Mouse (Mus musculus): ENCODE results near the gene Adam23. TPM values are rescaled to one million over a fixed set of nuclear protein-coding genes. Genes with fewer than 3 reads are reported as not detected.

Adam23 gene
- polyA plus RNA-seq, 1 experiment from 2014 or later = 1.3 TPM

DNA sequence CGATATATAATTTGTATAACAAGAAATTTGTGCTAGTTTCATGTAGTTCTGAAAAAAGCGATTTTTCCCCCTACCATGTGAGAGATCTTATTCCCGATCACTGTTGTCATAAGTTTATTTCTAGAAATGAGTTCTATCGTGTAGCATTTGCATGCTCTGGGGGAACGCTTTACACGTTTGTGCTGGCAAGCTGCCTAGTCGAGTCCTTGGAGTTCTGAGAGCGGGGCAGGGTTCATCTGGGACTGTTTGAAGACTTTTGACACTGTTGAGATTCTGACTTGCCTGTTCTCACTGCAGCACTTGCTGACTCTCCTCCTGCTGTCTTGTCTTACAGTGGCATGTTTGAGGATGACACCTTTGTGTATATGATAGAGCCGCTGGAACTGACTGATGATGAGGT, 84.2 kb downstream of the Adam23 start:
- H3K27ac ChIP-seq (ENCODE audit: low read depth, low read length) = no peak overlapping the region
- no peak for ATAC-seq
- no peak overlapping the region for H3K4me2 ChIP-seq (replicated peaks; ENCODE audit: low read depth)
- TF ChIP-seq CTCF (IDR thresholded peaks at IDR 0.05; ENCODE audit: low read depth) = no peak
- no peaks in the 10 kb centered on the region for H3K9me3 ChIP-seq (ENCODE audit: control insufficient read depth)
- H3K36me3 ChIP-seq (ENCODE audit: control insufficient read depth, insufficient read depth) = no peaks in the 10 kb centered on the region
- WGBS = 70% methylated on average over 9 of the region's 9 CpGs
- no peak overlapping the region for H3K4me3 ChIP-seq (ENCODE audit: low read depth, low read length)
- H3K9ac ChIP-seq (ENCODE audit: low read depth, low read length) = no peak overlapping the region
- H3K4me1 ChIP-seq (replicated peaks; ENCODE audit: control insufficient read depth, insufficient read depth, low read length) = no peaks in the 10 kb centered on the region
- no peaks in the 10 kb centered on the region for H3K27me3 ChIP-seq (replicated peaks; ENCODE audit: control insufficient read depth, insufficient read depth, low read length)

DNA sequence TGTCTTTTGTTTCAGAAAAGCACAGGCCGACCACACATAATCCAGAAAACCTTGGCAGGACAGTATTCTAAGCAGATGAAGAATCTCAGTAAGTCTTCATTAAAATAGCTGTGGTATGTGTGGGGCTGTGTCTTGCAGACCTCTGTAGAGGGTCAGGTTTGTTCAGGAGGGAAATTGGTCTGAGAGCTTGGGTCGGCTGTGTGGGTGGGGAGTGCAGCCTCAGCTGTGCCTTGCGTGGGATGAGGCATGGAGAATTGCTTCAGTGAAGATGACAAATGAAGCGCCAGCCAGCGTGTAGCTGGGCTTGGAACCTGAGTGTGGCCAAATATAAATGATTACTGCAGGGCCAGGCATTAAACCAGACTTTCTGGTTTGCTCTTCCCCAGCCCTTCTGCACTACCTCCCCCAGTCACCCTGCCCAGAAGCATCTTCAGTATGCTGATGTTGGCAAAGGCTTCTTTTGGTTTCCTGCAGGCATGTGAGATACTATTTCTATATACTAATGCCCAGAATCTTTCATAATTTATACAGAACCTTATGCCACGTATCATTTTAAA, 88.7 kb downstream of the Adam23 start:
- H3K9me3 ChIP-seq (ENCODE audit: control insufficient read depth) = no peaks in the 10 kb centered on the region
- TF ChIP-seq CTCF (IDR thresholded peaks at IDR 0.05; ENCODE audit: low read depth) = no peak
- WGBS = 69% methylated on average over 6 of the region's 6 CpGs
- H3K36me3 ChIP-seq (ENCODE audit: control insufficient read depth, insufficient read depth) = no peaks in the 10 kb centered on the region
- no peaks in the 10 kb centered on the region for H3K4me1 ChIP-seq (replicated peaks; ENCODE audit: control insufficient read depth, insufficient read depth, low read length)
- H3K4me3 ChIP-seq (ENCODE audit: low read depth, low read length) = no peak overlapping the region
- H3K27ac ChIP-seq (ENCODE audit: low read depth, low read length) = no peak overlapping the region
- no peaks in the 10 kb centered on the region for H3K27me3 ChIP-seq (replicated peaks; ENCODE audit: control insufficient read depth, insufficient read depth, low read length)
- H3K4me2 ChIP-seq (replicated peaks; ENCODE audit: low read depth) = no peak overlapping the region
- no peak overlapping the region for H3K9ac ChIP-seq (ENCODE audit: low read depth, low read length)
- no peak for ATAC-seq

DNA sequence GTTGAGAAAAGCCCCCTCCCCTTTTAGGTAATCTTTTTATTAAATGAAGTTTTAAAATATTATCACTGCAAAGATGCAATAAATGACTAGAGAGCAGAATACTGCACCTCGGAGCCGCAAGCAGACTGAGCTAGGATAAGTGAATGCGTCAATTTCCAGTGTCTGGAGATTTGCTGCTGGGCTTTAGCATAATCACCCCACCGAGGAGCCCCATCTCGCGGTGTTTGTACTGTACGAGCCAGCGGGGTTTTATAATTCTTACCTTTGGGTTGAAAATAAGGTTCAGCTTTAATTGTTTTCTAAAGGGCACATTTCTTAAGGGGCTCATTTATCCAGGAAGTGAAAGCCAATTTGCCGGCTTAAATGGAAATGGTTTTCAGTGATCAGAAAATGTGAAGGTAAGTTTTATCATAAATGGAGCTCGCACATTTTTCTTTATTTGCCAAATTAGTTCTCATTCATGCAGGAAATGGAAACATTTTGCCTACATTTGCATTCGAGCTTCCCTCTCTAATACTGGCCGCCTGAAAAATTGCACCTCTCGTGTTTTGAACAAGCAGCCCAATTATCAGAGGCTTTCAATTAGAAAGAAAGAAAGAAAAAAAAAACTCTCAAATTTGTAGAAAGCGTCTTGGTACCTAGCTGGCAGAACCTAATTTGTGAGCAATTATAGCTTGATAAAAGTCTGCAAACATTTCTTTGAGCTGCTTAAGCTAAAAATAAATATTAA, 94.4 kb downstream of the Adam23 start:
- no peaks in the 10 kb centered on the region for H3K27me3 ChIP-seq (replicated peaks; ENCODE audit: control insufficient read depth, insufficient read depth, low read length)

DNA sequence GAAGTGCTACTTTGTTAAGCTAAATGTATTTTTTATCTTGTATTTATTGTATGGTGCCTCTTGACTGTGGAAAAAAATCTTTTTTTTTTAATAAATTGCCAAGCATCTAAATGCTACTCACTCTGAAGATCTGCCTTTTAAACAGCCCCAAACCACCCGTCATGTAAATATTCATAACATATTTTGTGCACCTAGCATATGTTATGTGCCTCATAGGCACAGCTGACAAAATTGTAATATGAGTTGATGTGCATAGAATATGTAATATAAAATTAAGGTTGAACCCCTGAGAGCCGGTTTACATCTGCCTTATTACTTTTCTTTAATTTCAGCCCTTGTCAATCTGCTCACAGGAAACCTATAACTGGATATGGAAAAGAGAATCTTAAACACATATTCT, 98.4 kb downstream of the Adam23 start:
- H3K9ac ChIP-seq (ENCODE audit: low read depth, low read length) = no peak overlapping the region
- ATAC-seq = no peak
- 79% methylated on average over 2 of the region's 2 CpGs for WGBS
- H3K4me2 ChIP-seq (replicated peaks; ENCODE audit: low read depth) = no peak overlapping the region
- no peak overlapping the region for H3K4me3 ChIP-seq (ENCODE audit: low read depth, low read length)
- no peaks in the 10 kb centered on the region for H3K36me3 ChIP-seq (ENCODE audit: control insufficient read depth, insufficient read depth)
- no peaks in the 10 kb centered on the region for H3K4me1 ChIP-seq (replicated peaks; ENCODE audit: control insufficient read depth, insufficient read depth, low read length)
- no peak for TF ChIP-seq CTCF (IDR thresholded peaks at IDR 0.05; ENCODE audit: low read depth)
- no peaks in the 10 kb centered on the region for H3K27me3 ChIP-seq (replicated peaks; ENCODE audit: control insufficient read depth, insufficient read depth, low read length)
- no peak overlapping the region for H3K27ac ChIP-seq (ENCODE audit: low read depth, low read length)
- H3K9me3 ChIP-seq (ENCODE audit: control insufficient read depth) = no peaks in the 10 kb centered on the region

More for the DNA sequence above, 94.4 kb downstream of the Adam23 start:
- no peaks in the 10 kb centered on the region for H3K9me3 ChIP-seq (ENCODE audit: control insufficient read depth)
- no peak overlapping the region for H3K27ac ChIP-seq (ENCODE audit: low read depth, low read length)
- no peaks in the 10 kb centered on the region for H3K4me1 ChIP-seq (replicated peaks; ENCODE audit: control insufficient read depth, insufficient read depth, low read length)
- no peak overlapping the region for H3K9ac ChIP-seq (ENCODE audit: low read depth, low read length)
- no peak for ATAC-seq
- H3K4me2 ChIP-seq (replicated peaks; ENCODE audit: low read depth) = no peak overlapping the region
- WGBS = 67% methylated on average over 14 of the region's 14 CpGs
- H3K4me3 ChIP-seq (ENCODE audit: low read depth, low read length) = no peak overlapping the region
- no peaks in the 10 kb centered on the region for H3K36me3 ChIP-seq (ENCODE audit: control insufficient read depth, insufficient read depth)
- no peak for TF ChIP-seq CTCF (IDR thresholded peaks at IDR 0.05; ENCODE audit: low read depth)

GRCm38 (mm10) chr1:63553039-63553438, 107.3 kb downstream of the Adam23 start:
- Histone ChIP-seq H3K4me3 (ENCODE audit: low read depth, low read length) (no peak overlapping the region), H3K36me3 (ENCODE audit: control insufficient read depth, insufficient read depth) (no peaks in the 10 kb centered on the region), H3K4me2 (replicated peaks; ENCODE audit: low read depth) (no peak overlapping the region), H3K27ac (ENCODE audit: low read depth, low read length) (no peak overlapping the region), H3K4me1 (replicated peaks; ENCODE audit: control insufficient read depth, insufficient read depth, low read length) (no peaks in the 10 kb centered on the region), H3K9me3 (ENCODE audit: control insufficient read depth) (no peaks in the 10 kb centered on the region), H3K27me3 (replicated peaks; ENCODE audit: control insufficient read depth, insufficient read depth, low read length) (no peaks in the 10 kb centered on the region), H3K9ac (ENCODE audit: low read depth, low read length) (no peak overlapping the region)
- no peak for ATAC-seq
- TF ChIP-seq CTCF (IDR thresholded peaks at IDR 0.05; ENCODE audit: low read depth) = no peak
- 34% methylated on average over 5 of the region's 5 CpGs for WGBS

DNA sequence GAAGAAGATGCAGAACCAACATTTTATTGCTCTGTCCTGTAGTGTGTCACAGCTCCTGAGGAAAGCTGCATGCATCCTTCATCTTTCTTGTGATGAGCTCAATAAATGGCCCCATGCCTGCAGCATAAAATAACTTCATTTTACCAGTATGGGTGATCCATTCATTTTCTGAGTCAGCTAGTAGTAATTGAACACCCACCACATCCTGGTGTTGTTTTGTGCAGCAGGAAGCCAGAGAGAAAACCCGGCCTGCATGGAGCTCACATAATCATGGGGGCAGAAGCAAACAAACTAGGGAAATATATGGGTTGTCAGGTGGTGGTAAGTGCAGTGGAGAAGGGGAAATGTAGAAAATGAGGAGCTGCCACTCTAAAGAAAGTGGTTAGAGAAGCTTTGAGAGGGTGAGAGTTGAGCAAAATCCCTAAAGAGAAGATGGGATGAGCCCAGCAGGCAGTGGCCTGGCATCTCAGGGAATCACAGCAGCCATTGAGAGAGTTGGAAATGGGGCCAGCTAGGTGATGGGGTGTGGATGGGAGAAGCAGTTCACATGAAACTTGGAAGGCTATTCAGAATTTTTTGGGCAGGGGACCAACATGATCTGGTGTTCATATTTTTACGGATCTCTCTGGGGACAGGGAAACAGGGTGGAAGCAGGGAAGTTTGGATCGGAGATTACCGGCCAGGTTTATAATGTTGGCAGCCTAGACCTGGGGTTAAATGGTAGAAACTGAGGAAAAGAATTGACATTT, 116.3 kb downstream of the Adam23 start:
- WGBS = 78% methylated on average over 4 of the region's 4 CpGs
- no peak overlapping the region for H3K9ac ChIP-seq (ENCODE audit: low read depth, low read length)
- H3K9me3 ChIP-seq (ENCODE audit: control insufficient read depth) = no peaks in the 10 kb centered on the region
- H3K4me3 ChIP-seq (ENCODE audit: low read depth, low read length) = no peak overlapping the region
- H3K4me1 ChIP-seq (replicated peaks; ENCODE audit: control insufficient read depth, insufficient read depth, low read length) = no peaks in the 10 kb centered on the region
- TF ChIP-seq CTCF (IDR thresholded peaks at IDR 0.05; ENCODE audit: low read depth) = no peak
- no peaks in the 10 kb centered on the region for H3K36me3 ChIP-seq (ENCODE audit: control insufficient read depth, insufficient read depth)
- H3K4me2 ChIP-seq (replicated peaks; ENCODE audit: low read depth) = no peak overlapping the region
- no peaks in the 10 kb centered on the region for H3K27me3 ChIP-seq (replicated peaks; ENCODE audit: control insufficient read depth, insufficient read depth, low read length)
- H3K27ac ChIP-seq (ENCODE audit: low read depth, low read length) = no peak overlapping the region
- ATAC-seq = no peak

Measured in intestine, postnatal 0 days (tissue).